Mouse (Mus musculus): ENCODE results near the gene Magohb.
"Not testable (repeated sequence)": the region's sequence is repeated elsewhere in the genome, so short reads cannot be mapped to it uniquely, and the experiment has no call there.

The Magohb gene

DNA sequence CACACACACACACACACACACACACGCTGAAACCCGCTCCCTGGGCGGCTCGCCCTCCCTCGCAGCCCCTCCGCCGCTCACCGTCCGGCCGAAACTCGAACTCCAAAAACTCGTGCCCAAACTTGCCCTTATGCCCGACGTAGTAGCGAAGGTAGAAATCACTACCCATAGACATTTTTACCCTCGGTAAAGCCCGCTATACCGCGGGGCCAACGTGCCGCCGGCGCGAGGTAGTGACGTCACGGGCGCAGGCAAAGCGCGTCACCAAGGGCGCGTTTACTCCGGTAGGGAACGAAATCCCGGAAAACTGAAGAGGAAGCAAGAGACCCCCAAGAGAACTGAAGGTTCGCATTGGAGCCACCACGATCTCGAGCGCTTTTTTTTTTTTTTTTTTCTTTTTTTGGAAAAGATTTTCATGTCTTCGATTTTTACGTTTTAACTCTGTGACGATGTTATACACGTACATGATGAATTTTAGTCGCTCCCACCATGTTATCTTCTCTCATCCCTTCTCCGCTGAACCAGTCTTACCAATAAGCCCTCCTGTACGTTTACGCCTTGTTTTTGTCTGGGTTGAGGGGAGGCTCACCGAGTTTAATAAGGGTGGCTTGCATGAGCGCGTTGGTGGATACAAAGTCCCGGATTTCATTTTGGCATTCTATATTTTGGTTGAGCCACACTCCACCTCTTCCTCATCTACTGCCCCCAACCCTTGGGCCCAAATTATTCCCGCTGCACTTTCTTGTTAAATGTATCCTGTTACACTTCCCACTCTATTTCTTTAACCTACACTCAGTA, at the start of gene Magohb:
Magohb (minus strand) TSS at position 254 of the 798 bp plus-strand sequence.
- DNase-seq (ENCODE audit: low read depth, low spot score): peak; percentile 80

DNA sequence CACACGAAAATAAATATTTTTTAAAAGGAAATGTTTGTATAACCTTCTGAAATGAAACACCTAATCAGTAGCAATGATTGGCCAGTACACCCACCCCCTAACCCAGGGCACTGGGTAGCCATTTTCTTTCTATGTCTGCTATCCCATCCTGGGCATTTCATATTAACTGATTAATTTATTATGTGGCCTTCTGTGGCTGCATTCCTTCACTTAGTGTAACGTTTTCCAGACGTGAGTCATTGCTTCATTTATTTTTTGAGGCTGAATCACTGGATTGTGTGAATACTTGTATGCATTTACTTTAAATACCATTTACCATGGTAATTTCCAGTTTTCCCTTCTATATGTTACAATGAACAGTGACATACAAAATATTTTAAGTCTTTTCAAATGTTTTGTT, 47.0 kb upstream of the Magohb start:
- DNase-seq (ENCODE audit: low read depth, low spot score): no peak

GRCm38 (mm10) chr6:131339309-131339708, 46.3 kb upstream of the Magohb start:
- DNase-seq (ENCODE audit: low read depth, low spot score): no peak

- DNase-seq (ENCODE audit: low read depth, low spot score): no peak
Observed at GRCm38 (mm10) chr6:131338787-131339186, 45.7 kb upstream of the Magohb start.

- no peak for DNase-seq (ENCODE audit: low read depth, low spot score)
Observed at GRCm38 (mm10) chr6:131327076-131327475, 34.0 kb upstream of the Magohb start.

DNA sequence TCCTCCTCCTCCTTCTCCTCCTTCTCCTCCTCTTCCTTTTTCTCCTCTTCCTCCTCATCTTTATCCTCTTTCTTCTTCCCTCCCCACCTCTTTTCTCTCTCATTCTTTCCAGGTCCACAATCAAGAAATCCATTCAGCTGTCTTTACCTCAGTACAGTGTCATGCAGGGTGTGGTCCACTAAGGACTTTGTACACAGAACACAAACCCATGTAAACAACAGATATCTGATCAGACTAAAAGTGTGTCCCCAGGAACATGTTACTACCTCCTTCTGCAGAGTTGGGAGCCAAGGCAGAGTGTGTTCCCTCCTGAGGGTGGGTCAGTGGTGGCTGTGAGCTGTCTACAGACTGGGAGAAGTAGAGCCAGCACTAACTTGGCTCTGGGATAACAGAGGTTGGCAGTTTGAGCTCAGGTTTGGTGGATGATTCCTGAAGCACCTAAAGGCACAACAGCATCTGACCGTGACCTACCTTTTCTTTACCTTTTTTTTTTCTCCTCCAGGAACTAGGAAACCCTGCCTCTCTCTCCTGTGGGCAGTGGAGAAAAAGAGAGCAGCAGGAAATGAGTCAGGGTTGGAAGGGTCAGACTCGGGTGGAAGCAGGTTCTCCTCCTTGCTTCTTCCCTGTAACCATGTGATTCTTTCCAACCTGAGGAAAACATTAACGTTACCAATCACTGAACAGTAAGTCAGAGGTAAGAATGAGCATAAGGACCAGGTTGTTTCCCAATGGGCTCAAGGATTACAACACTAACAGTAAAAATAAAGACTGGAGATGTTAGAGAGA, 29.0 kb upstream of the Magohb start:
- no peak for DNase-seq (ENCODE audit: low read depth, low spot score)

DNA sequence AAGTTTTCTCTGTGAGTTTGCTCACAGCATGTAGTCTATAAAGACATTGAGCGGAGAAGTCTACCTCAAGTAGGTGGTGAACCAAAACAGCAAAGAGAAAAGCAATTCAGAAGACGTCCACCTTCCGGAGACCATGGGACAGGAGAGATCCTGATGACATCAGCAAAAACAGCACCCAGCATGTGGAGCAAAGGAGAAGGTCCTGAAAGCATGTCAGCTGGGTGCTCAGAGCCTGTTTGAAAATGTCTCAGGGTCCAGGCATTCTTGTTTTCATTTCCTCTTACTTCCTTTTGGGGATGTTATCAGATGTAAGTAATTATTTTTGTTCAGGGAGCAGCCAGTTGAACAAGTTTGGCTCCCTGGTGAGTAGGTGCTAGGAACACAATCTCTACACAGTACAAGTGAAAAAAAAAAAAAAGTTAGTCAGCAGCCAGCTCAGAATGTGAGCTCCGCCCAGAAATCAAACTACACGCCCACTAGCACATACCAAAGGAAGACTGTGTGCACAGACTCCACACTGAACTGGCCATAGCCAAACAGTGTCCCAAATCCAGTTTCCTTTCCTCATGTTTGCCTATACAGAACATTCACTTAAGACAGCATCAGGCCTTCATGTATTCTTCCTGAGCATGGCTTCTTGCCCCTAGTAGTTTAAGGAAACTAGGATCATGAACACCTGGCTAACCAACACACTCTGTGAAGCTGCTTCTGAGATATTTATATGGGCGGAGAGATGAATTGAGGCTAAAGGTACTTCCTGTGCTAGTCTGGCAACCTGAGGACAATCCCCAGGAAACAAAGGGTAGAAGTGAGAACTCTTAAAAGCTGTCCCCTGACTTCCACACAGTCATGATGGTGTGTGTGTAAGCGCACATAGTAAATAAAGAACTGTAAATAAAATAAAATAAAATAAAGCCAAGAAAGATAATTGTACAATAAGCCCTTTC, 23.4 kb upstream of the Magohb start:
- no peak for DNase-seq (ENCODE audit: low read depth, low spot score)

DNA sequence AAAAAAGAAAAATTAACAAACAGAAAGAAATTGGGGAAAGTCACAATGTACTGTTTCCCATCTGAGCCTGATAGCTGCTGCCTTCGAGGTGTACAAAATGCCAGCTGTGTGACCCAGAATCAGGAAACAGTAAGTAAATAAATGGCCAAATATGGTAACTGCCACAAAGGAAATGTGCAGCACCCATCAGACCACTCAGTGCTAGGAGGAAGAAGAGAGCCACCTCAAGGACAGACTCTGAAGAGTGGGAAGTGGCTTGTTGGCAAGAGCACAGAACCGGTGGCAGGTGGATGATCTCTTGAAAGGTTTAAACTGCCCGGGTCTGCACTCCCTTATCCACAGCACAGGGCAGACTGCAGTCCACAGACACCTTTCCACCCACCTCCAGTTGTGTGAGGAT, 15.0 kb upstream of the Magohb start:
- DNase-seq (ENCODE audit: low read depth, low spot score): no peak

DNA sequence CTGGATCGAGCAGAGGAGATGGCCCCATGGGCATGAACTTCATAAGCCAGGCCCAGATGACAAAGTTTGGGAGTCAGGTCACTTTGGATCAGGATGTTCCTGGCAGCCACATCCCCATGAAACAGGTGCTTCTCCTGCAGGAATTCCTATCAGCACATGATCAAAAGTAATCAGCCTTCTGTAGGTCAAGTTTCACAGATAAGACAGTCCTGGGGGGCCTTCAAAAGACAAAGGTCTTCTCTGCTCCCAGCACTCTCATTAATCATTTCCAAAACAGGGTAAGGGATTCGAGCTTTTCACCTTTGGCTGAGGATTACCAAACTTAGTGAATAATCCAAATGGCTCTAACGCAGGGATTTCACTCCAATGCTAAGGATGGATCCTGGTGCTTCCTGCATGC, 11.7 kb upstream of the Magohb start:
- no peak for DNase-seq (ENCODE audit: low read depth, low spot score)

DNA sequence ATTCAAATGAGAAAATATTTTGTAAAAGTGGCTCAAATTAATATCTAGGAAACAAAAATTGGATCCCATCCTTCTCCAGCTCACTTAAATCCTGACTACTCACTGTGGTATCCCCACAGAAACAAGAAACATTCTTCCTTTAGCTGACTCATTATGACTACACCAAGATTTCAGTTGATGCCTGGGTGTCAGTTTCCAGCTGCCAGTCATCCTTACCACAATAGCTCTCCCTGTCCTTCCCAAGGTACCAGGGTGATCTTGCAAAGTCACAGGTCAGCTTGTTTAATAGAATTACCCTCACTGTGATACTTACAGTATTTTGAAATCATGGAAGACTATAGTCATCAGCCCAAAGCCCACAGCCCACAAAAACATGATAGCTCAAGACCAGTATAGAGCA, 5.5 kb upstream of the Magohb start:
- DNase-seq (ENCODE audit: low read depth, low spot score): no peak

- DNase-seq (ENCODE audit: low read depth, low spot score): no peak
Observed at GRCm38 (mm10) chr6:131294435-131295112, 1.5 kb upstream of the Magohb start.

GRCm38 (mm10) chr6:131293916-131294315, 872 bp upstream of the Magohb start:
- no peak for DNase-seq (ENCODE audit: low read depth, low spot score)

GRCm38 (mm10) chr6:131292276-131292990, 611 bp downstream of the Magohb start:
- DNase-seq (ENCODE audit: low read depth, low spot score): peak; percentile 2

DNA sequence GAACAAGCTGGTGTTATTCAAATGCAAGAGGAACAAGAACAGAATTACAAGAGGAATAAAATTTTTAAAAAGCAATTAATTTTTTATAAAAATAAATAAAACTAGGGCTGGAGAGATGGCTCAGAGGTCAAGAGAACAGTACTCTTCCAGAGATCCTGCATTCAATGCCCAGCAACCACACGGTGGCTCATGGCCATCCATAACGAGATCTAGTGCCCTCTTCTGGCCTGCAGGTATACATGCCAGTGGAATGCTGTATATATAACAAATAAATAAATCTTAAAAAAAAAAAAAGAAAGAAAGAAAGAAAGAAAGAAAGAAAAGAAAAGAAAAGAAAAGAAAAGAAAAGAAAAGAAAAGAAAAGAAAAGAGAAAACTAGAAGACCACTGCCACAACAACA, 2.6 kb downstream of the Magohb start:
- DNase-seq (ENCODE audit: low read depth, low spot score): peak; percentile 5

DNA sequence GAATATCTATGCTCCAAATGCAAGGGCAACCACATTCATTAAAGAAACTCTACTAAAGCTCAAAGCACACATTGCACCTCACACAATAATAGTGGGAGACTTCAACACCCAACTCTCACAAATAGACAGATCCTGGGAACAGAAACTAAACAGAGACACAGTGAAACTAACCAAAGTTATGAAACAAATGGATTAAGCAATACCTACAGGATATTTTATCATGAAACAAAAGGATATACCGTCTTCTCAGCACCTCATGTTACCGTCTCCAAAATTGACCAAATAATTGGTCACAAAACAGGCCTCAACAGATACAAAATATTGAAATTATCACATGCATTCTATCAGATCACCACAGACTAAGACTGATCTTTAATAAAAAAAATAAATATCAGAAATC, 14.9 kb downstream of the Magohb start:
- DNase-seq (ENCODE audit: low read depth, low spot score): not testable (repeated sequence)

- no peak for DNase-seq (ENCODE audit: low read depth, low spot score)
Observed at GRCm38 (mm10) chr6:131276659-131277058, 16.4 kb downstream of the Magohb start.

DNA sequence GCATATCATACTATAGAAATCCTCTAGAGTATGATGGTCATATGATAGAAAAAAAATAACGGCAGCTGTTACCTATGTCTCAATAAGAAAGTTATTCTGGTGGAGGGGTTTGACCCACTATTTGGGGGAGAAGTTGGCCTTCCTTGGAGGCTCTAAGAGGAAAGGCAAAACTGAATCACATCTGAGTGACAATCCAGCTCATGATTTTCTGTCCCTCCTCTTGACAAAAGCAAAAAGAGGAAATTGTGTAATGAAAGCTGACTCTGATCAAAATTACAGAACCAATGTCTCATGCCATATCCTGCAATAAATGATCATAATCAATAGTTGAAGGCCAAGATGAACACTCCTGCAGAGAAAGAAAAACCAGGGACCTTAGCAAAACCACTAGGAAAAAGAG, 20.7 kb downstream of the Magohb start:
- no peak for DNase-seq (ENCODE audit: low read depth, low spot score)

- DNase-seq (ENCODE audit: low read depth, low spot score): no peak
Observed at GRCm38 (mm10) chr6:131270312-131270711, 22.7 kb downstream of the Magohb start.

DNA sequence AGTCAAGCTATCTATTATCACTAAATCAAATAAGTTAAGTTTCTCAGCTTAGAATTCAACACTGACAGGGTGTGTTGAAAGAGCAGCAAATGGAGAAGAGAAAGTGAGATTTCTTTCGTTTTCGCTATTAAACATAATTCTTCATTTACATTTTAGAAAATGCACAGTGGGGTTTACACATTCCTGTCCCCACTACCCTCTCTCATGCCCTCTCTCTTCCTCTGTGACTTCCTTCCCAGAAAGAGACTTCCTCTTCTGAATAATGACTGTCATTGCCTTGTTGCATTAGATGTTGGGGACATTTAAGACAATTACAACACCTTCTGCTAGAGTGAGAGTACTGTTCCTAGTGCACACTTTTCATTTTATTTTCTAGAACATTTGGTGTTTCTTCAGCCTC, 23.4 kb downstream of the Magohb start:
- DNase-seq (ENCODE audit: low read depth, low spot score): no peak

DNA sequence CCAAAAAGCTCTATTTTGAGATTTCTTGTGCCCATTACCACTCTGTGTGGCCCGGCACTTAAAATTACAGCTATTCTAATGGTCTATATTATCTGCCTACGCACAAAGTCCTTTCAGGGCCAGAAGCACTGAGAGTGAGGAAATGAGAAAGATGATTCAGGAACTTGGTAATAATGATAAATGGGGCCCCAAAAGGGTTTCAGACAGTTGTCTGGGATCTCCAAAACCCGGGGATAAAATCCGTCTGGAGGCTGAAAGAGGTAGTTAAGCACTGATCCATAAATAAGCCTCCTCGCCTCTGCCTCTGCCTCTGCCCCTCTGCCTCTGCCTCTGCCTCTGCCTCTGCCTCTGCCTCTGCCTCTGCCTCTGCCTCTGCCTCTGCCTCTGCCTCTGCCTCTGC, 28.9 kb downstream of the Magohb start:
- no peak for DNase-seq (ENCODE audit: low read depth, low spot score)

DNA sequence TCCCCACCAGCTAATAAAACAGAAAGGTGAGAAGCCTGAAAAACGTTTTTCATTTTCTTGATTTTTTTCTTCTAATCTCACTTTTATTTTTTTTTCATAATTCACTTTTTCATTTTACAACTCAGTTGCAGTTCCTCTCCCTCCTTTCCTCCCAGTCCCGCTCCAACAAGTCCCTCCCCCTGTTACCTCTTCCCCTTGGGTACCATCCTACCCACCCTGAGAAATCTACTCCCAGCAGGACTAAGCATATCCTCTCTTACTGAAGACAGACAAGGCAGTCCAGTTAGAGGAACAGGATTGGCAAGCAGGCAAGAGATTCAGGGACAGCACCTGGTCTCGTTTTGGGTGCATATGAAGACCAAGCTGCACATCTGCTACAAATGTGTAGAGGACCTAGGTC, 30.3 kb downstream of the Magohb start:
- no peak for DNase-seq (ENCODE audit: low read depth, low spot score)
